Mouse (Mus musculus) Patski (cell line): Measurements from ENCODE around the gene Irf8. TPM values are rescaled to one million over a fixed set of nuclear protein-coding genes. Genes with fewer than 3 reads are reported as not detected.

Experiments used
- ATAC-seq: fragments of 100-300 bp; one replicate; pipeline ENCODE4 v1.8.0; 2021
- CTCF ChIA-PET: fragments of 350-600 bp; sonication (Branson Sonifier 250); formaldehyde crosslinking; loops from one replicate; lab custom pipeline; 2022; ENCODE audit warnings: inconsistent platforms; lab: Charles Lee
- POLR2A ChIA-PET: fragments of 350-600 bp; sonication (Branson Sonifier 250); formaldehyde crosslinking; loops from one replicate; lab custom pipeline; 2022; ENCODE audit warnings: antibody characterized with exemption, inconsistent platforms; lab: Charles Lee
- DNase-seq: peaks from one replicate; pipeline ENCODE4 v3.0.0-alpha.2; 2011; ENCODE audit warnings: low read depth, low spot score
- H3K27me3 ChIP-seq: fragments of 371-371 bp; one replicate; pipeline ENCODE4 v1.5.1; 2021
- CTCF ChIP-seq: fragments of 100-300 bp; IDR thresholded peaks from one replicate; pipeline ENCODE4 v1.5.1; 2021
- in situ Hi-C: fragments of 300-500 bp; cut with MboI; formaldehyde crosslinking; loops from 3 replicates; pipeline ENCODE4 v1.11.1; 2018; ENCODE audit warnings: low pct_unique_long_range_greater_than_20kb, mixed read lengths
- polyA plus RNA-seq: library from polyadenylated mRNA; unstranded; gene quantifications from one replicate; pipeline ENCODE4 v1.2.3, GENCODE M21; 2021

The Irf8 gene
- polyA plus RNA-seq, 1 experiment from 2014 or later, result 0.44 TPM

DNA sequence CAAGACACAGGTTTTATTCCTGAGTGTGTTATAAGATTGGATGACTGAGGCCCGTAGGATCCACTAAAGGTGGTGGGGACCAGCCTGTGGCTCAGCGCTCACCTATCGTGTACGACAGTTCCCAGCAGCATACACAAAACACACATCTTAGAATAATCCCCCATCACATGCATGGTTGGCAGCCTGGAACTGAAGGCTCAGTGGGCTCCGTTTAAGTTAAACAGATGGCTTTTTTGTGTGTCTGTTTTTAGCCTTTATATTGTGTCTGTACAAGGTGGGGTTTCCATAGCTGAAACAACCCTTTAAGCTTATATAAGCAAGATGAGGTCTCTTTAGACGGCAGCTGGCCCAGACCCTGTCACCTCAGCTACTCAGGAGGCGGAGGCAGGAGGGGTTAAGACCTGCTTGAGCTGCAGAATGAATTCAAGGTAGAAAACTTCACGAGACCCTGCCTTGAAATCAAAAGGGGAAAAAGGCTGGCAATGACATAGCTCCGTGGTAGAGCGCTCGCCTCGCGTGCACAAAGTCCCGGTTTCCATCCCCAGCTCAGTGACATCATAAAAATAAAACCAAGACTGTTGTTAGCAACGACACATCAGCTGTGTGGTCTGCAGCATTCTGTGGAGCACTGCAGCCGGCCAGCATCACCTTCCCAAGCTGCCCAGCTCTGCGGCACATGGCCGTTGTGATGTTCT is 10.0 kb downstream of the Irf8 start:
- in situ Hi-C loops, result no loop called here
- no peaks in the 10 kb centered on the region for H3K27me3 ChIP-seq
- DNase-seq (no peak), ATAC-seq (no peak)
- ChIA-PET POLR2A (no interaction called here), CTCF (interaction anchor here (0.9 kb wide), 1 partner anchor 66 kb away, joined by 3 read pairs; no protein-coding TSS in a partner anchor)
- TF ChIP-seq CTCF, result no peak

DNA sequence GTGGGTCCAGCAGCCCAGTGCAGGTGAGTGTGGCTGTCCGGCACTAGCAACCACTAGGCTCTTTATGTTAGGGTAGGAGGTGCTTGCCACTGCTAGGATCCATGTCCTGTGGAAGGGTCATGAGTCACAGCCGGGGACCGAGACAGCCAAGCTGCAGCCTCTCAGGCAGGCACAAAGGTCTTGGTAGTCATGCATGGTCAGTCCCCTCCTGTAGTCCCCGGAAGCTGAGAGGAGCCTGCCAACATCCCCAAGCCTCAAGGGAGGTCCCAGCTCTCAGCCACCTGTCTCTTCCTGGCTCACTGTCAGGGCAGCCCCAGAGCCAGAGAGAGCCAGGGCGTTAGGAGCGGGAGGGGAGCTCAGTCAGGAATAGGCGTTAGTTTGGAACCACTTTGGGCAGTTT is 11.1 kb downstream of the Irf8 start:
- CTCF ChIA-PET, result interaction anchor here (0.7 to 0.9 kb wide), 2 partner anchors 25 to 67 kb away, joined by 3 read pairs; no protein-coding TSS in a partner anchor
- DNase-seq (no peak), ATAC-seq (no peak)
- H3K27me3 ChIP-seq, result no peaks in the 10 kb centered on the region
- in situ Hi-C loops, result no loop called here
- no peak for TF ChIP-seq CTCF
- POLR2A ChIA-PET, result interaction anchor here (0.7 kb wide), 1 partner anchor 318 kb away, joined by 3 read pairs; no protein-coding TSS in a partner anchor

DNA sequence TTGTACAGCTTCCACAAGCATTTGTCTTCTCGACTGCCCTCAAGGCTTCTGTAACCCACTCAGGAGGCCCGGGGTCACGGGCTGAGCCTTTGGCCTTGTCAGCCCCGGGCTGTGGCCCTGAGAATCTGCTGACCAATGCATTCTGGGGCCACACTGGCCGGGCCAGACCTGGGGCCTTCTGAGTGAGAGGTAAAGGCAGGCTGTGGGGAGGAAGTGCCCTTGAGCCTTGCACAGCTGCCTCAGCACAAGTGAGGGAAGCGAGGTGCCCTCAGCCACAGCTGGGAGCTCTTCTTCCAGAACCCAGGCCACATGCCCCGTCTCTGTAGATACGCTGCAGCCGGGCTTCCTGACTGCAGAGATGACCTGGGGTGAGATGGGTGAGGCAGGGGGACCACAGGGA is 14.5 kb downstream of the Irf8 start:
- in situ Hi-C loops, result no loop called here
- DNase-seq, result no peak

DNA sequence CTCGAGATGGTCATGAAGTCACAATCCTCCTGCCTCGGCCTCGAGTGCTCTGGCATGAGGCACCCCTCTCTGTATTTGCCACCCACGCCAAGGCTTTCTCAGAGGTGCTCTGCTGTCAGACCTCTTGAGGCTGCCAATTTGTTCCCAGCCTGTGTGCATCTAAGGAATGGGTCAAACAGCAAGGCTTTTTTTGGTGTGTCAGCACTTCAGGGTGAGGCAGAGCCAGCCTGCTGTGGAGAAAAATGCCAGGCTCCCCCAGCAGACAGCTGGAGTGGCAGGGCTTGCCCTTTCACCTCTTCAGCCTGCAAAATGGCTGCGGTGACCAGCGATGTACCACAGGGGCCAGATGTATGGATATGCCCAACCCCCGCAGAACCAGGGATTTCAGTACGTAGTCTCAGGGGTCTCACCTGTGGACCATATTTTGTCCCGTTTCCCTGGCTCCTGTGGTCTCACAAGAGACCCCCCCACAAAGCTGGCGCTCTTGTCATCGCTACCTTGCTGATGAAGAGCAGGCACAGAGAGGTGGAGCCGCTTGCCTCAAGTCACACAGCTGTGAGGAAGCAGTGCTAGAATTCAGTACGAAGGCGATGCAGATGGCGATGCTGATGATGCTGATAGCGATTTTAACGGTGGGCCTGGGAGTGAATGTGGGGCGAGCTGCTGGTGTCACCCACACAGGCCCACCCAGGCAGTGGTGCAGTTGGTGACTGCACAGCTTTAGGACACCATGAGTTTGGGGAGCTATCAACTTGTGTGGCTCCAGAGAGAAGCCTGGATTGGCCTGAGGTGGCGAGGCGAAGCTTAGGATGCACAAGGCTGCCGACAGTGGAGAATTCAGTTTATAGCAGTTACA is 15.3 kb downstream of the Irf8 start:
- ATAC-seq, result no peak
- CTCF ChIA-PET, result no interaction called here
- no peaks in the 10 kb centered on the region for H3K27me3 ChIP-seq
- in situ Hi-C loops, result no loop called here
- no peak for TF ChIP-seq CTCF
- POLR2A ChIA-PET, result no interaction called here
- no peak for DNase-seq

More for the DNA sequence above, 14.5 kb downstream of the Irf8 start:
- POLR2A ChIA-PET, result no interaction called here
- ATAC-seq, result no peak
- TF ChIP-seq CTCF, result no peak
- CTCF ChIA-PET, result no interaction called here
- H3K27me3 ChIP-seq, result no peaks in the 10 kb centered on the region

DNA sequence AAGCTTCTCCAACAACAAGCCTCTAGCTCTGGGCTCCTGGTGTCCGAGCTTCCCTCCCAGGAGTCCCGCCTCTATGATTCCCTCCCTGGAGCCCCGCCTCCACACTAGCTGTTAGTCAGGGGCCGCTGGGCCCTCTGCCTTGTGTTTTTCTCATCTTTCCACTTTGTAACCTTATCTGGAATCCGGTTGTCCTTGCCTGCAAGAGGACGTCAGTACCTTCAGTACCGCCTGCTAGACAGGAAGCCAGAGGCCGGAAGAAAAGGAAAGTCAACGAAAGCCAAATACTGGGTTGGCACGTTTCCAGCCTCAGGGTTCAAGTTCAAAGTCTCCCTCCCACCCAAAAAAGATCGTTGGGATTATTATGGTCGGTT is 15.9 kb downstream of the Irf8 start:
- TF ChIP-seq CTCF, result no peak
- ChIA-PET POLR2A (no interaction called here), CTCF (no interaction called here)
- no peaks in the 10 kb centered on the region for H3K27me3 ChIP-seq
- no peak for ATAC-seq
- in situ Hi-C loops, result no loop called here
- no peak for DNase-seq

DNA sequence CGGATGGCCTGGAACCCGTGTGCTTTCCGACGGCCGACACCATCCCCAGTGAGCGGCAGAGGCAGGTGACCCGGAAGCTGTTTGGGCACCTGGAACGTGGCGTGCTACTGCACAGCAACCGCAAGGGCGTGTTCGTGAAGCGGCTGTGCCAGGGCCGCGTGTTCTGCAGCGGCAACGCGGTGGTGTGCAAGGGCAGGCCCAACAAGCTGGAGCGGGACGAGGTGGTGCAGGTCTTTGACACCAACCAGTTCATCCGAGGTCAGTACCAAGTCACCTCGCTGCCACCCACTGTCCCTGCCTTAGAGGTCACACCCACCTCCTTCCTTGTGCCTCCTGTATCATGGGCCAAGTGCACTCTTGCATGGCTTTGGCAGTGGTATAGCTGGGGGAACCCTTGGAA is 17.3 kb downstream of the Irf8 start:
- in situ Hi-C loops, result no loop called here
- H3K27me3 ChIP-seq, result no peaks in the 10 kb centered on the region
- TF ChIP-seq CTCF, result no peak
- no peak for ATAC-seq
- no peak for DNase-seq
- POLR2A ChIA-PET, result no interaction called here
- CTCF ChIA-PET, result no interaction called here

DNA sequence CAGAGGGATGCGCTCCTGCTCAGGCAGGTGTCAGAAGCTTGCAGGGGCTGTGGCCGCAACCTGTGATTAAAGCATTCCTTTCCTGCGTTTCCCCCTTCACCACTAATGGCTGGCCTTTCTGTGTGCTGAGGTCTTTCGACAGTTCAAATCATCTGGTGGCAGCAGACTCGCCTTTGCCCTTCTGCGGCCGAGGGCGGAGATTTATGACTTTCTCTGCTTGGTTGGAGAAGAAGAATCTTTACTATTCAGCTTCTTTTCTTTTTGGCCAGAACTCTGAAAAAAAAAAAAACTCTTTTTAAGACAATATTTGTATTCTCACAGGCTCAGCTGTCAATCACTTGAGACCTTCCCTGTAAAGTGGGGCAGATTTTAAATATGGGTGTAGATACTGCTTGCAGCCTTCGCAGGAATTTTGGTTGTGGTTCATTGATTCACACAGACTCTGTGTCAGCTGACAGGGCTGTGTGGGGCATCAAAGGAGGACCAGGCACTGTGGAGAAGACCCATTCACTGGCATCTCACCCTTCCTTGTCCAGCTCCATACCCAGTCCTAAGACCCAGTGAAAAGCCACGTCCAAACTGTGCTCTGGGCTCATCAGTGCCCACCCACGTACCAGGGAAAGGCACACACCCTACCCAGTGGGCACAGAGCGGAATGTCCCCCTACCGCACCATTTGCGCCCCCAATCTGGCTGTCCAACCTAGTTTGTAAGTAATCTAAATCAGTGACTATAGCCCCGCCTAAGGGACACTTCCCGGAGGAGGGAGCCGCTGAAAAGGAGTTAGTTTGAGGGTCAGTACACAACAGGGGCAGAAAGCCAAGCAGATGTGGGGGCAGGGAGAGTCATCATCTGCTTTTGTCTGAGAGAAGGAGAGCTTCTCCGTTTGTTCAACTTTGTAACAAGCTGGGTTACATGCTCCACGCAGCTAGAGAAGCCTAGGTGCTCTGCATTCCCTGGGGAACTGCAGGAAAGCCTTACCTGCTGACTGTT is 19.4 kb downstream of the Irf8 start:
- ChIA-PET POLR2A (interaction anchor here (0.8 to 1.2 kb wide), 2 partner anchors 12 to 21 kb away, joined by 4 to 6 read pairs; no protein-coding TSS in a partner anchor), CTCF (no interaction called here)
- in situ Hi-C loops, result no loop called here
- ATAC-seq (peak; percentile 58), DNase-seq (no peak)
- no peak for TF ChIP-seq CTCF
- H3K27me3 ChIP-seq, result no peaks in the 10 kb centered on the region

DNA sequence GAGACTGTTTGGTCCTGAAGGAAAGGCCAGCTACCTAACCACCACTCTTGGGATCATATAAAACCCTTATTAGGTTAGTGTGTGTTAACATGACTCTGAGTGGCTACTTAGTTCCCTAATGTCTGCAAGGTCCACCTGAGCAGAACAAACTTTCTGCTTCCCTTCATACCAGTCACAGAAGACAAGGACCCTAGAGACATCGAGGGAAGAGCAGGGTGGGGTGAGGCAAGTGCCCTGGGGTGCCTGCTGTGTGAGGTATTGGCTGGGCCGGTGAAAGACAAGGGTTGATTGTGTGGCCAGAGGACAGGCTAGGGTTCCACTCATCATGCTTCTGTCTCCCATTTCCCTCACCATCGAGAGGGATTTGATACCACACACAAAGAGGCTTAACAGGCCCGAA is 21.8 kb downstream of the Irf8 start:
- in situ Hi-C loops, result no loop called here
- CTCF ChIA-PET, result interaction anchor here (1.2 kb wide), 1 partner anchor 12 kb away, joined by 3 read pairs; no protein-coding TSS in a partner anchor
- ATAC-seq (no peak), DNase-seq (no peak)
- TF ChIP-seq CTCF, result no peak
- peaks cover 5% of the 10 kb centered on the region for H3K27me3 ChIP-seq
- POLR2A ChIA-PET, result no interaction called here

DNA sequence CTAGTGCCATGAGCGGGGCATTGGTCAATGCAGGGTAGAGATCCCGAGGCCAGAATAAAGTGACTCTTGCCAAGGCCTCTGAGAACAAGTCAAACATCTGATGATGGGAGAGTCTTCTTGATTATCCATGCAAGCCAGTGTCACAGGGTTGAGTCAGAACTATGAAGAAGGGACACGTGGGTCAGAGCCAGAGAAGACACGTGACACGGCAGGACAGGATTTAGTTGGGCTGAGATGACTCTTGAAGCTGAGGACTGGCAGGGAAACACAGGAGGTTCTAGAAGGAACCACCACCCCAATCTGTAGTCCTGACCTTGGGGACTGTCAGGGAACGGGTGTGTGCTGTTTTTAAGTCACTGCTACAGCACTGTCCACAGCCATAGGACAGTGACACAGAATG is 23.7 kb downstream of the Irf8 start:
- CTCF ChIA-PET, result no interaction called here
- ATAC-seq (no peak), DNase-seq (no peak)
- TF ChIP-seq CTCF, result no peak
- peaks cover 5% of the 10 kb centered on the region for H3K27me3 ChIP-seq
- POLR2A ChIA-PET, result no interaction called here
- in situ Hi-C loops, result no loop called here
